Mouse (Mus musculus) forebrain, embryonic 13.5 days (tissue): ENCODE measurements at regions not wholly inside any gene's neighbourhood (a gene's known extent, or its start where the extent isn't known, plus 50 kb on each side); places are given as distances from the start of the nearest gene placed in this dataset.
A peak's percentile ranks its signal among the peaks of the same experiment; 100 is the strongest.

Source experiments
- ATAC-seq: fragments of 200-750 bp; cut with Nextera tagmentation; 2 replicates; pipeline ENCODE4 v1.8.0; 2017
- H3K27ac ChIP-seq: fragments of 300-500 bp; sonication (generic); 2 replicates; pipeline ENCODE4 v1.5.1; 2015; ENCODE audit warnings: inconsistent platforms, mild to moderate bottlenecking, moderate library complexity
- H3K27me3 ChIP-seq: fragments of 300-500 bp; sonication (generic); 2 replicates; pipeline ENCODE4 v1.6.1; 2015; ENCODE audit warnings: mild to moderate bottlenecking, inconsistent platforms
- H3K36me3 ChIP-seq: fragments of 300-500 bp; sonication (generic); 2 replicates; pipeline ENCODE4 v1.6.1; 2015; ENCODE audit warnings: mild to moderate bottlenecking, inconsistent platforms; ENCODE audit not compliant: poor library complexity, severe bottlenecking
- H3K4me1 ChIP-seq: fragments of 300-500 bp; sonication (generic); 2 replicates; pipeline ENCODE4 v1.6.1; 2015; ENCODE audit warnings: inconsistent platforms
- H3K4me2 ChIP-seq: fragments of 300-500 bp; sonication (generic); 2 replicates; pipeline ENCODE4 v1.6.1; 2015; ENCODE audit warnings: inconsistent platforms, mild to moderate bottlenecking, moderate library complexity
- H3K4me3 ChIP-seq: fragments of 300-500 bp; sonication (generic); 2 replicates; pipeline ENCODE4 v1.5.1; 2015; ENCODE audit warnings: mild to moderate bottlenecking, inconsistent platforms
- H3K9ac ChIP-seq: fragments of 300-500 bp; sonication (generic); 2 replicates; pipeline ENCODE4 v1.6.1; 2015; ENCODE audit warnings: mild to moderate bottlenecking, inconsistent platforms
- H3K9me3 ChIP-seq: fragments of 300-500 bp; sonication (generic); replicated peaks from 2 replicates; pipeline ENCODE4 v1.6.1; 2016; ENCODE audit warnings: inconsistent platforms
- WGBS: fragments of 180-500 bp; shearing (Covaris S2); methylation state at CpG from one replicate; pipeline ENCODE4 v1.1.7; 2015; 5-methylcytosine and 5-hydroxymethylcytosine counted together

GRCm38 (mm10) chr13:103452837-103453236, 118.5 kb upstream of the Mast4 start:
- H3K4me3 ChIP-seq: no peak overlapping the region
- no peaks in the 10 kb centered on the region for H3K36me3 ChIP-seq
- 64% methylated on average over 4 of the region's 4 CpGs for WGBS
- H3K9ac ChIP-seq: no peak overlapping the region
- H3K4me2 ChIP-seq: no peak overlapping the region
- H3K4me1 ChIP-seq: no peaks in the 10 kb centered on the region
- H3K27me3 ChIP-seq: no peaks in the 10 kb centered on the region
- no peak overlapping the region for H3K27ac ChIP-seq
- H3K9me3 ChIP-seq: no peaks in the 10 kb centered on the region
- no peak for ATAC-seq

GRCm38 (mm10) chr13:103430589-103430988, 96.3 kb upstream of the Mast4 start:
- Histone ChIP-seq H3K27ac (no peak overlapping the region), H3K9me3 (no peaks in the 10 kb centered on the region), H3K36me3 (no peaks in the 10 kb centered on the region), H3K4me2 (no peak overlapping the region), H3K9ac (no peak overlapping the region), H3K4me1 (no peaks in the 10 kb centered on the region), H3K27me3 (no peaks in the 10 kb centered on the region), H3K4me3 (no peak overlapping the region)
- WGBS: 86% methylated on average over 3 of the region's 3 CpGs
- no peak for ATAC-seq

- Histone ChIP-seq H3K4me3 (no peak overlapping the region), H3K27ac (no peak overlapping the region), H3K27me3 (no peaks in the 10 kb centered on the region), H3K4me2 (no peak overlapping the region), H3K36me3 (no peaks in the 10 kb centered on the region), H3K4me1 (no peaks in the 10 kb centered on the region), H3K9ac (no peak overlapping the region), H3K9me3 (no peaks in the 10 kb centered on the region)
- no peak for ATAC-seq
- 85% methylated on average over 7 of the region's 7 CpGs for WGBS
Observed at GRCm38 (mm10) chr13:103424011-103424410, 89.7 kb upstream of the Mast4 start.

GRCm38 (mm10) chr13:103423417-103423816, 89.1 kb upstream of the Mast4 start:
- H3K36me3 ChIP-seq: no peaks in the 10 kb centered on the region
- no peak overlapping the region for H3K27ac ChIP-seq
- H3K4me3 ChIP-seq: no peak overlapping the region
- no peaks in the 10 kb centered on the region for H3K9me3 ChIP-seq
- H3K27me3 ChIP-seq: no peaks in the 10 kb centered on the region
- 83% methylated on average over 8 of the region's 8 CpGs for WGBS
- no peak overlapping the region for H3K9ac ChIP-seq
- no peaks in the 10 kb centered on the region for H3K4me1 ChIP-seq
- ATAC-seq: peak; percentile 58; the same call in 1 of the 2 replicates
- no peak overlapping the region for H3K4me2 ChIP-seq

- H3K4me3 ChIP-seq: no peak overlapping the region
- no peak overlapping the region for H3K27ac ChIP-seq
- 93% methylated on average over 8 of the region's 8 CpGs for WGBS
- no peak for ATAC-seq
- H3K9me3 ChIP-seq: no peaks in the 10 kb centered on the region
- no peak overlapping the region for H3K9ac ChIP-seq
- no peak overlapping the region for H3K4me2 ChIP-seq
- H3K27me3 ChIP-seq: no peaks in the 10 kb centered on the region
- no peaks in the 10 kb centered on the region for H3K36me3 ChIP-seq
- H3K4me1 ChIP-seq: no peaks in the 10 kb centered on the region
Observed at GRCm38 (mm10) chr13:103422997-103423396, 88.7 kb upstream of the Mast4 start.

- no peak overlapping the region for H3K4me2 ChIP-seq
- ATAC-seq: no peak
- no peaks in the 10 kb centered on the region for H3K36me3 ChIP-seq
- no peaks in the 10 kb centered on the region for H3K9me3 ChIP-seq
- H3K27ac ChIP-seq: no peak overlapping the region
- H3K4me3 ChIP-seq: no peak overlapping the region
- H3K9ac ChIP-seq: no peak overlapping the region
- H3K4me1 ChIP-seq: no peaks in the 10 kb centered on the region
- 92% methylated on average over 3 of the region's 3 CpGs for WGBS
- H3K27me3 ChIP-seq: no peaks in the 10 kb centered on the region
Observed at GRCm38 (mm10) chr13:103419146-103419545, 84.8 kb upstream of the Mast4 start.

DNA sequence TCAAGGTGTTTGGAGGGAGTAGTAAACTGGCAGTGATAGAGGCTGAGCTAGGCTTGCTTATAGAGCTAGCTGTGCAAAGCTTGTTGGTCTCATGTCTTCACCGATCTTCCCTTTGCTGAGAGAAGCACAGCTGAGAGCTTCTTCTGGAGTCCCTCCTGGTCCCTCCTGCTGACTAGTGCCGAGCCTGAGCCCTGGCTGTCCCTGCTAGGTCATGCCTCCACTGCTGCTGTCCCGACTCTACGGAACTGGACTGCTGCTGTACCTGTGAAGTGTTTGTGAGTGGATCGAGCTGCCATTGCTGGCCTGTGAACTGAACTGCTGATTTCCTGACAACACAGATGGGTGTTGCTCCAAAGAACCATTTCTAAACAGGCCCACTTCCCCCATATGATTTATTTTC, 83.0 kb upstream of the Mast4 start:
- 95% methylated on average over 5 of the region's 5 CpGs for WGBS
- no peak overlapping the region for H3K4me3 ChIP-seq
- H3K27me3 ChIP-seq: no peaks in the 10 kb centered on the region
- no peaks in the 10 kb centered on the region for H3K36me3 ChIP-seq
- H3K9ac ChIP-seq: no peak overlapping the region
- H3K9me3 ChIP-seq: no peaks in the 10 kb centered on the region
- H3K4me1 ChIP-seq: no peaks in the 10 kb centered on the region
- no peak for ATAC-seq
- no peak overlapping the region for H3K27ac ChIP-seq
- H3K4me2 ChIP-seq: no peak overlapping the region

DNA sequence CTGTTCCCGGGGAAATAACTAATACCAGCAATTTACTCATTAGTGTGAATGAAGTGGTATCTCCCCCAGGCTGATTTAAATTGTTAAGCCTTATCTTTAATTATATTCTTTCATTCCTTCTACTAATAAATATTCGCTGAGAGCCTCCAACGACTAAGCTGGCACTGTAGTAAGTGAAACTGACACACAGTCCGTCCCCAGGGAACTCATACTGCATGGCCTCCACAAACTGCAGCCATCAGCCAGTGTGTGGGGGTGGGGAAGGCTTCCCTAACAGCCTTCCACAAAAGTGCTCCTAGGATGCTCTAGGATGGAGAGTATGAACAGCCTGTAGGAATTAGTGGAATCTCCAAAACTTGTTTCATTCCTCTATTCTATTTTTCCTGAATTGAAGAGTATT, 81.0 kb upstream of the Mast4 start:
- H3K9ac ChIP-seq: no peak overlapping the region
- ATAC-seq: no peak
- no peak overlapping the region for H3K4me3 ChIP-seq
- no peaks in the 10 kb centered on the region for H3K27me3 ChIP-seq
- no peak overlapping the region for H3K27ac ChIP-seq
- H3K4me1 ChIP-seq: no peaks in the 10 kb centered on the region
- WGBS: 70% methylated on average over 4 of the region's 4 CpGs
- no peaks in the 10 kb centered on the region for H3K9me3 ChIP-seq
- no peaks in the 10 kb centered on the region for H3K36me3 ChIP-seq
- H3K4me2 ChIP-seq: no peak overlapping the region

DNA sequence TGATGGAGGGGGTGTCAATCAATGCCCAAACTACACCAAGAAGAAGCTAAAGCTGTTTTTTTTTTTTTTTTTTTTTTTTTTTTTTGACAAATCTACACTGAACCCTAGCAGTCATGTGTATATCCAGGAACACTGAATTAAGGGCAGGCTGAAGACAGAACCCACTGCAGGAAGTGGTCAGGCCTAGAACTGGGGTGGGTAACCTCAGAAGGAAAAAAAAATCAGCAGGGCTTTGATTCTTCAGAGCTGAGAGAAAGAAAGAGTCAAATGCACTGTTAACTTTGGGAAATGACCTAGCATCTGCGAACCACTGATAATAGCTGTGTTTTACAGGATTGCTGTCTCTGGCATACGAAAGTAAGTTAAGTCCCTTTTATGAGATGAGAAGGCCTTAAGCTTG, 78.3 kb upstream of the Mast4 start:
- WGBS: 88% methylated on average over 2 of the region's 2 CpGs
- Histone ChIP-seq H3K27me3 (no peaks in the 10 kb centered on the region), H3K4me3 (no peak overlapping the region), H3K9me3 (no peaks in the 10 kb centered on the region; the same call in 1 of the 2 replicates), H3K4me2 (no peak overlapping the region), H3K4me1 (no peaks in the 10 kb centered on the region), H3K9ac (no peak overlapping the region), H3K36me3 (no peaks in the 10 kb centered on the region), H3K27ac (no peak overlapping the region)
- ATAC-seq: no peak

GRCm38 (mm10) chr13:103409286-103409685, 75.0 kb upstream of the Mast4 start:
- 94% methylated on average over 7 of the region's 7 CpGs for WGBS
- Histone ChIP-seq H3K4me2 (no peak overlapping the region), H3K27me3 (no peaks in the 10 kb centered on the region), H3K9me3 (no peaks in the 10 kb centered on the region; the same call in 1 of the 2 replicates), H3K36me3 (no peaks in the 10 kb centered on the region), H3K4me1 (no peaks in the 10 kb centered on the region), H3K27ac (no peak overlapping the region), H3K4me3 (no peak overlapping the region), H3K9ac (no peak overlapping the region)
- ATAC-seq: no peak

DNA sequence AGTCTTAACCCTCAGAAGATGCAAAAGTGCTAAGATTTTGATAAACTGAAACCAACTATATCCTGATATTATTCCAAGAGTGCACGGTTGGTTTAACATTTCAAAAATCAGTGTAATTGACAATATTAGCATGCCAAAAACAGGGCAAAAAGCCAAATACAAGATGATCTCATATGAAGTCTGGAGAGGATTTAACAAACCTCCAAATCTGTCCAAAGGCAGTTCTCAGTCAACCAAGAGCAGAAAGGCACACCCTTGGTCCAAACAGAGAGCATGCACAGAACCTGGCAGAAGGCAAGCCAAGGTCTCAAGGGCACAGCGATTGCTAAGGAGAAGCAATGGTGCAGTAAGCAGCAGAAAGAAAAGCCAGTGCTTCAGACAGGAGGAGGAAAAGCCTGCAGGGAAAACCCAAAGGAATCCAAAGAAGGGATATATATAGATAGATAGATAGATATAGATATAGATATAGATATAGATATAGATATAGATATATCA, 62.3 kb upstream of the Mast4 start:
- ATAC-seq: no peak

GRCm38 (mm10) chr13:103396099-103396498, 61.8 kb upstream of the Mast4 start:
- 95% methylated on average over 9 of the region's 9 CpGs for WGBS
- Histone ChIP-seq H3K27me3 (no peaks in the 10 kb centered on the region), H3K4me3 (no peak overlapping the region), H3K9ac (no peak overlapping the region), H3K4me1 (no peaks in the 10 kb centered on the region), H3K4me2 (no peak overlapping the region), H3K9me3 (no peaks in the 10 kb centered on the region), H3K36me3 (no peaks in the 10 kb centered on the region), H3K27ac (no peak overlapping the region)
- ATAC-seq: no peak

More for the DNA sequence above, 62.3 kb upstream of the Mast4 start:
- H3K36me3 ChIP-seq: no peaks in the 10 kb centered on the region
- no peak overlapping the region for H3K27ac ChIP-seq
- H3K4me3 ChIP-seq: no peak overlapping the region
- H3K9me3 ChIP-seq: no peaks in the 10 kb centered on the region
- H3K9ac ChIP-seq: no peak overlapping the region
- no peaks in the 10 kb centered on the region for H3K4me1 ChIP-seq
- no peak overlapping the region for H3K4me2 ChIP-seq
- no peaks in the 10 kb centered on the region for H3K27me3 ChIP-seq
- 95% methylated on average over 2 of the region's 2 CpGs for WGBS

- Histone ChIP-seq H3K36me3 (no peaks in the 10 kb centered on the region), H3K27me3 (no peaks in the 10 kb centered on the region), H3K27ac (no peak overlapping the region), H3K4me1 (no peaks in the 10 kb centered on the region), H3K9me3 (no peaks in the 10 kb centered on the region), H3K9ac (no peak overlapping the region), H3K4me3 (no peak overlapping the region), H3K4me2 (no peak overlapping the region)
- WGBS: 83% methylated on average over 3 of the region's 3 CpGs
- ATAC-seq: no peak
Observed at GRCm38 (mm10) chr13:103392581-103392980, 58.3 kb upstream of the Mast4 start.
